In the genomic region with DNA sequence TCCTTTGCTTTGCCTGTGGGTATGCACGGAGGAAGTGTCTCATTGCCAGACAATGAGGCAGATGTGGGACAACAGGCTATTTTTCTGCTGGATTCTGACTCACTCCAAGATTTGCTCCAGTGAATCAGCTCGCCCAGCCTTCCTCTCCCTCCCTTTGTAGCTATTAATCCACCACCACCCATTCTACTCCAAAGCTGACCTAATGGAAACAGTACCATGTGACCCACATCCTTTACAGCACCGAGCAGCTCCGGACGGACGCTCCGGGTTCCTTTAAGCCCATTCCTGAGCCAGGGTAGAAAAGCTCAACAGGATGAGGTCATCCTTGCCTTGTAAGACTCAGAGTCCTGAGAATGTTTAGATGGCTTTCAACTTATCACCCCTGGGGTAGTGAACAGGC, we compare ENCODE assay signal across 9 mouse cellular contexts. TPM values are rescaled to one million over a fixed set of nuclear protein-coding genes. Genes with fewer than 3 reads are reported as not detected.
DNase-seq lines count a peak whose midpoint lies in the region; ATAC-seq lines count a peak whose summit lies in the region.
"Had no signal": no experiment of that assay in that cellular context is flagged by ENCODE, and none has a peak within 500 bp of the region (broad histone marks: within the 10 kb centered on the region; RNA-seq: fewer than 3 reads in every experiment).

No protein-coding gene starts in this region.

- H3K27ac ChIP-seq in forebrain, embryonic 15.5 days (replicated peaks) = no peak overlapping the region
- H3K27ac ChIP-seq: limb, embryonic 13.5 days had no signal

- no peak overlapping the region for H3K9ac ChIP-seq in forebrain, embryonic 15.5 days (replicated peaks)
- H3K9ac ChIP-seq: limb, embryonic 13.5 days had no signal

- H3K9me3 ChIP-seq in forebrain, embryonic 15.5 days = no peaks in the 10 kb centered on the region
- H3K9me3 ChIP-seq: limb, embryonic 13.5 days had no signal

- no peaks in the 10 kb centered on the region for H3K36me3 ChIP-seq in forebrain, embryonic 15.5 days
- H3K36me3 ChIP-seq: limb, embryonic 13.5 days had no signal

- H3K4me3 ChIP-seq in forebrain, embryonic 15.5 days = no peak overlapping the region
- H3K4me3 ChIP-seq: limb, embryonic 13.5 days had no signal

- no peak overlapping the region for H3K4me2 ChIP-seq in forebrain, embryonic 15.5 days (replicated peaks)
- H3K4me2 ChIP-seq: limb, embryonic 13.5 days had no signal

- peak; percentile 34 to 35 for DNase-seq in right cerebral cortex, adult 2 months (ENCODE audit: low spot score in 2 of 2)
- no peak for DNase-seq in right cerebral cortex, postnatal 14 days
- DNase-seq in fibroblast of lung, adult 2 months (ENCODE audit: low read depth) = peak; percentile 95
- DNase-seq in kidney, adult 18-20 months = peak; percentile 66
- DNase-seq in lung, postnatal 25 days (ENCODE audit: low spot score) = peak; percentile 94
- no peak for DNase-seq in frontal cortex, adult 2 months (ENCODE audit: extremely low spot score in 1 of 2, low spot score in 1 of 2)
- no peak for DNase-seq in thymus, postnatal 10 days (ENCODE audit: low spot score in 2 of 2)

- peaks cover 28% of the 10 kb centered on the region for H3K4me1 ChIP-seq in forebrain, embryonic 15.5 days

- ATAC-seq in forebrain, embryonic 15.5 days (replicated peaks) = no peak

- WGBS in forebrain, embryonic 15.5 days = 61% methylated on average over 7 of the region's 7 CpGs

- no peaks in the 10 kb centered on the region for H3K27me3 ChIP-seq in forebrain, embryonic 15.5 days
- H3K27me3 ChIP-seq: limb, embryonic 13.5 days had no signal

RNA-seq across cellular contexts. Expression of a gene that starts 2.0 kb away (rescaled TPM):
- 9.3 and 10.3 TPM in 2 replicates for polyA plus RNA-seq in frontal cortex, adult 2 months (2012; rRNA removed)
- polyA plus RNA-seq in forebrain, embryonic 15.5 days (2015; fragmentation: Nextera tagmentation; extraction: Ambion mirVana) = 54.8 and 61.1 TPM in 2 replicates

RNA-seq across cellular contexts. Expression of a gene that starts 11.7 kb away (rescaled TPM):
- not detected in 2 replicates for polyA plus RNA-seq in frontal cortex, adult 2 months (2012; rRNA removed)
- polyA plus RNA-seq in forebrain, embryonic 15.5 days (2015; fragmentation: Nextera tagmentation; extraction: Ambion mirVana) = not detected in 2 replicates
- polyA plus RNA-seq: limb, embryonic 13.5 days had no signal

Comparison
In these comparisons a context has a peak if more than half of its experiments do, and no peak if none do; other contexts are left out.
1. DNase-seq: peak in right cerebral cortex, adult 2 months (2 of 2), fibroblast of lung, adult 2 months (single experiment), kidney, adult 18-20 months (single experiment) and lung, postnatal 25 days (single experiment); none in right cerebral cortex, postnatal 14 days (single experiment), frontal cortex, adult 2 months (0 of 2) and thymus, postnatal 10 days (0 of 2).